Mouse (Mus musculus): ENCODE data around the gene Mdm2.

DNA sequence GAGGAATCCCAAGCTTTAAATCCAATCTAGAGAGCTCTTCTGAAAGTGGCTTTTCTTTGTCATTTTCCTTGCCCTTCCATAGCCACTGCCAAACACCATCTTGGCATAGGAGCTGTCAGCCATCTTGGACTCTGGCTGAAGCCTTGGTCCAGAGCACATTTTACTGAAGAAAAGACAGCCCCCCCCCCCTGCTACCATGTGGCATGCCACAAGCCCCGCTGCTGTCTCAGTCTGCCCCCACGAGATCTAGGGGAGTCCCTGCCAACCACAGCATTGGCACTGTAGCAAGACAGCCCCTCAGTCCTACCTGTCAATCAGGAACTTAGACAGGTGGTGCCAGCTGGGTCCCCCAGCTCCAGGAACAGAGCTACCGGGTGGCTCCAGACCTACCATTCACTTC is 29.0 kb downstream of the Mdm2 start:
- TF ChIP-seq CTCF (IDR thresholded peaks at IDR 0.05; ENCODE audit: extremely low read depth, insufficient read depth, low read length) (no peak), POLR2A (IDR thresholded peaks at IDR 0.05; ENCODE audit: extremely low read depth, insufficient read depth, low read length) (no peak)
